Mouse (Mus musculus) embryo, embryonic 11.5 days (tissue): ENCODE measurements around the gene Tnnc1.

Experiments used
- DNase-seq: peaks from one replicate; pipeline ENCODE4 v3.0.0-alpha.2; 2012; ENCODE audit warnings: low read depth, low spot score

Tnnc1 gene

DNA sequence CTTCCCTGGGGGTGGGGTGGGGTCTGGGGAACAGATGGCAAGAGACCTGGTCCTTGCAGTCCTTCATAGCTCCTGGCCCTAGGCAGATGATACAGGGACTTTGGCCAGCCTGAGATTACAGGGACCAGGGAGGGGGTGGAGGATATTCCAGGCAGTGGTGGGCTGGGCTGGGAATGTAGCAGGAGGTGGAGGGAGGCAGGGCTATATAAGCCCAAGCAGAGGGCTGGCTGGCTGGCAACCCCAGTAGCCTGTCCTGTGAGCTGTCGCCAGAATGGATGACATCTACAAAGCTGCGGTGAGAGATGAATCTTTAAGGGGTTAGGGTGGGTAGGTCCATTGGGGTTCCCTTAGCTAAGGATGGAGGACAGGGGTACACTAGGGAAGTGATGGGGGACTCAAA, at the start of gene Tnnc1:
Tnnc1 (plus strand) TSS at position 229 of the 400 bp plus-strand sequence.
- no peak for DNase-seq

DNA sequence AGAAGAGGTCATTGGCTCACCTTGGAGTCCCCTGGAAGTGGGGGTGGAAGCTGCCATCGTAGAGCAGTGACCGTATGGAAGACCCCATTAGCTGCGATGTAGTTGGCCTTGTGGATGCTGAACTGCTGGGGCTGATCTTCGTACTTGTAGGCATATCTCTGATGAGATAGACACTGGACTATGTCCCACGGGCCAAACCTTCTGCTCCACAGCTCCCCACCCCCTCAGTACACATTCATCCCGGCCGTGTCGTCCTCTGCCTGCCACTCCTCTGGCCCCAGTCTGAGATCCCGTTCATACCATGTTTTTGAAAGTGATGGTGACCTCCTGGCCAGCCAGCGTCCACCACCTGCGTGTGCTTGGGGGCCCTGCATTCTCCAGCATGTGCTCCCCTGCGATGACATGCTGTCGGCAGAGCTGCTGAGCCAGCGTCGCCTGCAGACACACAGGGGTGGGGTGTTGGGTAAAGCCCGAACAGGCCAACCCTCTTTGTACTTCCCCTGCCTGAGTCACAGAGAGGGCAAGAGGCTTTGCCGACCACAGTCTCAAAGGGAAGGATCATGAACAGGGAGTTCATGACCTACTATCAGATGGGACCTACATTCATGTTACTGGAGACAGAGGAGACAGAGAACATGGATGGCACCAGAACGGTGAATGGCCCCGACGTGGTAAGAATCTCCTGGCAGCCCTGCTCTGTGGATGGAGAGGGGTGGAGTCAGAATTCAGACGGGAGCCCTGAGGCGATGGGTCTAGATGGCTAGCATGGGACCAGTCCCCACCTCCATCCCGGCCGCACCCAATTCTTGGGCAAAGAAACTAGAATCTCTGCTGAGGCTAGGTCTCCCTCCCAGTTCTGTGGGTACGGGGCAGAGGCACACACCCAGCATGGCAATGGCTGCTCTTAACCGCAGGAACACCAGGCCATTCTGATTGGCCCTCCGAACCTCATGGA, 47.6 kb upstream of the Tnnc1 start:
- DNase-seq = no peak

DNA sequence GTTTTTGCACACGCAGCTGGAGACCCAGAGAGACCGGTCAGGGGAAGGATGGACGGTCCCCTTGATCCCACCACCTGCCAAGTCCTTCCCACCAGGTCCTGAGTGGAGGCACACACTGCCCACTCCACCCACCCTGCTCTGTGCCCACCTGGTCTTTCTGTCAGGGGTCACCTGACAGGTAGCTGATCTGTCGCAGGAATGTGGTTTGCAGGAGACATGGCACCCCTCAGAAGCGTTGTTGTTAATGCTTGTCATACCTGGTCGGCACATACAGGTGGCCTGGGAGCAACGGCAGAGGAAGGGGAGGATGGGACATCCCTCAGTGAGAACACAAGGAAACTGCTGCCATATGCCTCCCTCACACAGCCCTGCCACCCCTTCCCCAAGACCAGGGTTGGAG, 46.9 kb upstream of the Tnnc1 start:
- no peak for DNase-seq

DNA sequence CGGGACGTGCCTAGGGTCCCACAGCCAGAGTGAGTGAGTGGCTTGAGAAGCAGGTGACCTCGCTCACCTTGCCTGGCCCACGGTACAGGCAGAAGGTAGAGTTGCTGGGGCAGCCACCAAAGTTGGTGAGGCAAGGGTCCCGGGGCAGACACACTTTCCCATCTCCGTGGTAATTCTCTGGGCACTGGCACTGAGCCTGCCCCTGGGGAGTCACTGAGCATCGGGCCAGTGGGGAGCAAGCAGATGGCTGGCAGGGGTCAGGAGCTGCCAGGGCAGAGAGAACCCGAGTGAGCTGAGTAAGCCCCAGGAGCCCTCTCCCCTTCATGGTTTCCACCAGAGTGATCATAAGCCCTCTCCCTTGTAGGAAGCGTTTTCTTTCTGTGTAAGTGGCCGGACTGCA, 46.5 kb upstream of the Tnnc1 start:
- DNase-seq = no peak

DNA sequence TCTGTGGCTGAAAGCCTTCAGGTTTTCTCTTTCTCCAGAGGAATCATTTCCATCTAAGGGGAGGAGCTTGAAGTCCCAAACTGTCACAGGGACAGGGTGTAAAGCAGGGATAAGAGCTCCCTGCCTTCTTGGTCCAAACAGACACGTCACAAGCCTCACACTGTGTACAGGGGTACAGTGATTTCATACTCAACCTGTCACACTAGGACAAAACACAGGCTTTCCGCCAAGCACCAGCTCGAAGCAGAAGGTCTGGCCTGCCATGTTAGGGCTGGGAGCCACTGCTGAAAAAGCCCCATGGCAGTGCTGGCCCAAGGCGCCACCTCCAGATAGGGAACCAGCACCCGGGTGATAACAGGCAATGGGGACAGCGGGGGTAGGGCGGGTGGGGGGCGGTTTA, 44.0 kb upstream of the Tnnc1 start:
- no peak for DNase-seq

DNA sequence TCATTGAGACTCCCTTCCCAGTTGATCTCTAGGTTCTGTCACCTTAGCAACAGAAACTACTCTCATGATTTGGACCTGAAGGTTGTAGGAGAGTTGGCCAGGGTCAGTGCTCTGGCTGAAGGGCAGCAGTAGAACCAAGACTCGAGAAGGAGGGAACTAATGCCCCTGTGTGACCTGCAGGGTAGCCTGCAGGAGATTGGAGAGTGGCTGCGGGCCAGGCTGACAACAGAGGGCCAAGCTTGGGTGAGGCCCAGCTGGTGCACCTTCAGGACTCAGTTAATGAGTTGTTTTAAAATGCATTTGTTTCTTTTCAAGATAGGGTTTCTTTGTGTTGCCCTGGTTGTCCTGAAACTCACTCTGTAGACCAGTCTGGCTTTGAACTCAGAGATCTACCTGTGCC, 43.1 kb upstream of the Tnnc1 start:
- no peak for DNase-seq

DNA sequence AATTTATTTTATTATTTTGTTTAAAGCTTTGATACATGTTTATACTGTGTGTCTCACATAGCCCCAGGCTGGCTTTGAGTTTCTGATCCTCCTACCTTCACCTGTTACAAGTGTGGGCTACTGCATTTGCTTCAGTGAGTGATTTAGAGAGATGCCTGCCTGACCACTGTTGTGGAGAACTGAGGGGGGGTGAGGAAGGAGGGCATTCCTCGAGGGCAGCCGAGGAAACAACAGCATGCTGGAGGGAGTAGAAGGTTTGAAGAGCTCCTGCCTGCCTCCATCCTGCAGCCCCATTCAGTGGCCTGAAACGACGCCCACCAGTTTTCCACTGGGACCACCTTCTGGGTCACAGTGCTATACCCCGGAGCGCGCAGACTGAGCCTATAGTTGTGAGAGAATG, 42.7 kb upstream of the Tnnc1 start:
- no peak for DNase-seq

DNA sequence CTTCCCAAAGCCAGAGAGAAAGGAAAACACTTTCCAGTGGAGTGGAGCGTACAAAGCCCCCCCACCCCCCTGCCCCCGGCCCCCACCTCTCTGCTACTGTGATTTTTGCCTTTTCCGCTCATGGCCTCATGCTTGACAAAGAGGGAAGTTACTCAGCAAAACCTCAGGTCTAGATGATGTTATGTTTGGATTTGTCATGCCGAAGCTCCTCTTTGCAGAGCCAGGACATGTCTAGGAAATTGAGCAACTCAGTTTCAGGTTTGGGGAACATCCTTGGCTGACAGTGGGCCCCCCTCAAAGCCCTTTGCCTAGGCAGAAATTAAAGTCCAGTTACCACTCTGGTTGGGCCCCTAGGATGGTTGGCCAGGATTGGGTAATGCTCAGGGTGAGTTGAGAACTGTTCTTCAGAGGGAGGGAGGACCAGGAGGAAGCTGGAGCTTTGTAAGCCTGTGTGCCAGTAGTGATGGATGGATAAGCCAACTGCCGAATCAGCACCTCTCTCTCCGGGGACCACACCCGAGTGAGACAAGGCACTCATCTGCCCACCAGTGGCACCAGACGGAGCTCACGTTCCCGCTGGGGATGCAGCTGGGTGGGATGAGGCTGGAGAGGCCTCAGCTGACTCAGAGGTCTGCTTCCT, 42.0 kb upstream of the Tnnc1 start:
- DNase-seq = no peak

DNA sequence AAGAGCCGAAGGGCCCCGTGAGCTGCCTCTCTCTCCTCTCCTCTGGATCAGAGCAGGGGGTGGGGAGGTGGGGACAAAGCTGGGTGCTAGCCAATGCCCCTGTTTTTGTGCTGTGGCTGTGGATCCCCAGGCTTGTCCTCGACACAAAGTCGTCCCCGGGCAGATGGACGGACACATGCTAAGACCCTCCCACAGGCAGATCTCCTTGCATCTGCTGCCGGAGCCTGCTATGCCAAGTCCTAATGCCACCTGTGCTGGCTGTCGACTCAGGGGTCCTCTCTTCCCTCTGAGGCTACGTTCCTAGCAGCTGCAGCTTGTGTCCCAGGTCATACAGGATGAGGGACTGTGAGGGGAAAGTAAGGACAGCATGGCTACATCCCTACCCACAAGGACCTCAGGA, 41.3 kb upstream of the Tnnc1 start:
- no peak for DNase-seq

DNA sequence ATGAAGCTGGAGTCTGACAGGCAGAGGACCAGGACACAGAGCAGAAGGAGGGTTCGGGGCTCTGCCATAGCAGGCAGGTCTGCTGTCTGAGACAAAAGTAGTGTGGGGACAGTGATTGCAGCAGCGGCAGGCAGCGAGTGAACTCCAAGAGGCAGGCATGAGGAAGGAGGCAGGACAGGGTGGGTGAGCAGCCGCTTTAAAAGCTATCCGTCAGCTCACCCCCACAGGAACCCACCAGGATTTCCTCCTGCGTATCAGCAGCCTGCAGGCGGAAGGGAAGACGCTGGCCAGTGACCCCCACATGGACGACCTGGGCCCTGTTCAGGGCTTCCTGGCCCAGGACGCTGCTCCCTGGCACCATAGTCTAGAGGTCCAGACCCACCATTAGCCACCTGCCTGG, 39.7 kb upstream of the Tnnc1 start, which contains the start of gene Stab1:
Stab1 (minus strand) TSS at position 217 of the 400 bp plus-strand sequence.
- no peak for DNase-seq

DNA sequence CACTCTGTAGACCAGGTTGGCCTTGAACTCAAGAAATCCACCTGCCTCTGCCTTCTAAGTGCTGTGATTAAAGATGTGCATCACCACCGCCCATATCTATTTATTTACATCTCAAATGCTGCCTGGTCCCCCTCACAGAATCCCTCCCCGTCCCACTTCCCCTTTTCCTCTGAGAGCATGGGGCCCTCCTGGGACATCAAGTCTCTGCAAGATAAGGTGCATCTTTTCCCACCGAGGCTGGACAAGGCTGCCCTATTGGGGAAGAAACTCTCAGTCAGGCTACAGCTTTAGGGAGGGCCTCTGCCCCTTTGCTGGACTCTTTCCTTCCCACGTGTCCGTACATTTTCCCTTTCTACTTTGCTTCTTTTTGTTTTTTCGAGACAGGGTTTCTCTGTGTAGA, 38.6 kb upstream of the Tnnc1 start:
- DNase-seq = no peak

DNA sequence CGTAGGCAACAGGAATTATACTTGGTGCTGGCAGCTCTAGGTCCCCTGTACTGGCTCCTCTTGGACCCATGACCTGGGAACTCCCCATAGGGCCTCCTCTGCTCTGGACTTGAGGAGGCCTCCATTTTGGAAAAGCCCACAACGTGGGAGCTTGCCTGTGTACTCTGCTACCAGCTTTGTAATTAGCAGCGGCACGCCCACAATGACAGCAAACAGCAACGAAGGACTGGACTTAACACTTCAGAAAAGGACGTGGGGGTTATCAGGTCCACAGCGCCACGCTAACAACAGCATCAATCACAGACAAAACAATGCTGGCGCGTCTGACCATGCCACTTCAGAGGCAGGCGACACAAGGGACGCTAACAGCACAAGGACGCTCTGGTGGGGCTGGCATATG, 37.1 kb upstream of the Tnnc1 start:
- no peak for DNase-seq

DNA sequence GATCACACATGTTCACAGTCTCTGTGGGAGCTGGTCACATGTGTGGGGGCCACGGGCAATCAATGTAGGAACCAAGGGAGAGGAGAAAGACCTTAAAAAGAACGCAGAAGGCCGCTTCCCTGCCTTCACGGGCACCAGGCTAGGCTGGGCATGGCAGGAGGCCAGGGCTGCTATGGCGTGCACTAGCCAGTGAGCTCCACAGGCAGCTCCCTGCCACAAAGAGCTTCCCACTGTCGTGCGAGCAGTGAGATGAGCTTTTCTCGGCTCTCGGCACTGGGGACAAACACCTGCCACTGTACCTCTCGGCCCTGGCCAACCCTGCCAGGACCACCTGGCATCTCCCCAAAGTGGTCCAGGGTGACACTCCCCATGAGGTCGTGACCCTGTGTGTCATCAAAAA, 36.7 kb upstream of the Tnnc1 start:
- no peak for DNase-seq

DNA sequence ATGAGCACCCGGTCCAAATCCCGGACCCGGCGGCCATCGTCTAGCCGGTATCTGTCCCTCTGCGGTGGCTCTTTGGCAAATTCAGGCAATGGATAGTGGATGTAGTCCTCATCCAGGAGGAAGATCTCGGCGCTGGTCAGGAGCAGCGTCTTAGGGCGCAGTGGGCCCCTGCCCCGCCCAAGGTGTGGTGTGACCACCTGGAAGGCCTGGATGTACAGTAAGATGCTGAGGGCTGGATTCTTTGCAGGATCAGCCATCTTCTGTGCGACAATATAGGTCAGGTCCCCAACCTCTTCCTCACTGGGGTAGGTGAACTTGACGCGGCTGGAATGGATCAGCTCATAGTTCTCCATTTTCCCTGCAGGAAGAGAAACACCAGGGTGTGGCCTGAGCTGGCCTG, 36.3 kb upstream of the Tnnc1 start:
- DNase-seq = no peak

DNA sequence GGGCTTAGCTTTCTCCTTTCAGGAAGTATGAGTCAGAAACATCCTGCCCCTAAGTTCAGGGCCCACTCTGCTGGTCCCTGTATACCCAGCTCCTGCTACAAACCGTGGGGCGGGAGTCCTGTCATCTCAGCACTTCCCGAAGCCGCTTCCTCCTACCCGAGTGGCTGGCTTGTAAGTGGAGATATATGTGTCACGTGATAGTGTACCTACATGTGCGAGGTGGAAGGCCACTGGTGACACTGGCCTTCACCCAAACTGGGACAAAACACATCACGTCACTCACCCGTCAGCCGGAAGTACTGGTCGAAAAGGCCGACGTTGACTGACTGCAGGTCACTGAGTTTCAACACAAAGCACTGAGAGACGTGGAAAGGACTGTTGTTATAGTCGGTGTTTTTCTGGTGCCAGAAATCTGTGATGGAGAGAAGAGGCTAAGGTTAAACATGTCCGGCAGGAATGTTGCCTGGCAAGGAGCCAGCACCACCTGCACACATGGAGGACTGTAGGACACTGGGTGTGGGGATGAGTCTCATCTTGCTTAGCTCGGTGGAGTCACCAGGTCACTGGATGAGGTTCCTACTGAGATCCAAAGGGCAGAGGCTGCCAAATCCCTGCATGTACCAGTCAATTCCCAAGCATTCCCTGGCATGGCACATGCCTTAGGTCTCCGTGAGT, 35.2 kb upstream of the Tnnc1 start:
- DNase-seq = no peak

DNA sequence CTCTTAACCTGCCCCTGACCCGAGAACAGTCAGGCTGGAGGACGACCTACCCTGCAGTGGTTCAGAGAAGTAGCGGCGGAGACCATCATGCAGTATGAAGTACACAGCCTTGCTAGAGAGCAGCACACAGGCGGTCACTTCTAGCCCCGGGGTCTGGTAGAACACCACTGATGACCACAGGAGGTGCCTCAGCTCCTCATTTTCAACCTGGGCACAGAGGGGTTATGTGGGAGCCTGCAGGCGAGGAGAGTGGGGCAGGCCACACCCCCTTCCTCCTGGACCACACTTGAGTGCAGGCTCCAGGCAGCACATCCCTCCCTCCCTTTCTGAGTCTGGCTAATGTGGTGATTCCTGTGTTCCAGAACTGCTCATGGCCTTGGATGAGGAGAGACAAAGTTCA, 34.6 kb upstream of the Tnnc1 start:
- no peak for DNase-seq

DNA sequence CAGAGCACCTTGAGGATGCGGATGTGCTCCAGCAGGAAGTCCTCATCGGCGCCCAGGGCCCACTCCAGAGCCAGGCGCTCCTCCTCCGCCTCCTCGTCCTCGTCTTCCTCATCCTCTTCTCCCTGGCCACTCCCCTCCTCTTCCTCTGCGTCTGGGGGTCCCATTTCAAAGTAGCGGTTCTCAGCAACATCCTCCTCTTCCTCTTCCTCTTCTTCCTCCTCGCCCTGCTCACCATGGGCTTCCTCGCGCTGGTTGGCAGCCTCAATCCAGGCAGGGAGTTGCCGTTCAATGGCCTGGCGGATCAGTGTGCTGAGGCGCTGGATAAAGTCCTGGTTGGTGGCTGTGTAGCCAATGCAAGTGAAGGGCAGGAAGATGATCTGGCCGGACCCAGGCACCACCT, 30.8 kb upstream of the Tnnc1 start:
- no peak for DNase-seq

DNA sequence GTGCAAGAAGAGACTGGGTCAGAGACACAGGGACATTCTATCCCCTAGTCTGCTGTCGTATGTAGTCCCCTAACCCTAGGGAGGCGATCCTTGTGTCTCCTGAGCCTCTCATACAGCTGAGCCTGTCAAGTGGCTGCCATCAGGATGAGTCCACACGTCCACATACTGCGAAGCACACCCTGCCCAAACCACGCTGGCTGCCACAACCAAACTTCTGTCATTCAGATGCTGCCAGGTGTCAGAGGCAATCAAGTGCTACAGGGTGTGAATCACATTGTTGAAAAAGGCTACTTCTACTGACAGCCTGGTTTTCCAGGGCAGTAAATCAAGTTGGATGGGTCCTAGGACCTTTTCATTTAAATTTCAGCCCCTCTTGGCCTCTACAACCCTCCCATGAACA, 30.4 kb upstream of the Tnnc1 start:
- no peak for DNase-seq

DNA sequence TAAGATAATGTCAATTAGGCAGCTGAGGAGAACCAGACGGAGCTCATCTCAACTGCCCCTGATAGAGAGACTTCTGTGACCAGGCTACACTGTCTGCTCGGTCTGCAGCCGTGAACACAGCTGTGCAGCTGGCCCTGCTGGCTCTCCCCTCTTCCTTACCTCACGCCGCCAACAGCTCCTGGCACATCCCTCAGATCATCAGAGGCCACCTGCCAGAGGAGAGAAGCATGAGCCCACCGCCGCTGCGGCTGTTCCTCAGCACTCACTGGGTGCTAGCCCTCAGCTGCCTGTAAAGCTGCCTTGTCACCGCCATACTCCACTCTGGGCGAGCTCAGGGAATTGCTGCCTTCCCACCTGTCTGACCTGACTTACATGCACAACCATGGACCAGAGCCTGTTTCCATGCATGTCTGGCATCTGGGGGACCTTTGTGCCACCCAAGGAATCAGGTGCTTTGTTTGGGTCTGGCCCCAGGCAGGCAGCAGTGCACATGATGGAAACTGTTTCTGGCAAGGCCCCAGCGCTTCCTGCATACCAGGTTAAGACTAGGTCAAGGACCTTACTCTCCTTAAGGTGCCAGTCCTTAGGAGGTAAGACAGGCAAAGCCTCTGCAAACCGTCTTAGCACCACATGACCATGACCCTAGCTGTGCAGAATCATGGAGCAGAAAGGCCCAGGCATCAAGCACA, 28.3 kb upstream of the Tnnc1 start:
- DNase-seq = no peak

DNA sequence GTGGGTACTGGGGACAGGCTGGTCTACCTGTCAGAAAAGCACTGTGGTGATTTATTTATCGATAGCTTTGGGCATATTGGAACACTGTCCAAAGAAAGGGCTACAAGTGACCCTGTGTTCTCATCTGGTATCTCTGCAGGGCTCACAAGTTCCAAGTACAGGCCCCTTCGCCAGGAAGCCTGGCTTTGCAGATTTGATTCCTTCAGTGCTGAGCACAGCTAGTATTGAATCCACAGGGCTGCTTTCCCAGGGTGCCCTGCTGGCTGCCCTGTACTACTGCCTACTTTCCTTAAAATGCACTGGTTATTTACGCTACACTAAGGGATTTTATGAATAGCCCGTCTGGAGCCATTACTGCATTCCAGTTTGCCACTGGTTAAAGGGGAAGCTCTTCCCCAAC, 26.6 kb upstream of the Tnnc1 start:
- DNase-seq = no peak

DNA sequence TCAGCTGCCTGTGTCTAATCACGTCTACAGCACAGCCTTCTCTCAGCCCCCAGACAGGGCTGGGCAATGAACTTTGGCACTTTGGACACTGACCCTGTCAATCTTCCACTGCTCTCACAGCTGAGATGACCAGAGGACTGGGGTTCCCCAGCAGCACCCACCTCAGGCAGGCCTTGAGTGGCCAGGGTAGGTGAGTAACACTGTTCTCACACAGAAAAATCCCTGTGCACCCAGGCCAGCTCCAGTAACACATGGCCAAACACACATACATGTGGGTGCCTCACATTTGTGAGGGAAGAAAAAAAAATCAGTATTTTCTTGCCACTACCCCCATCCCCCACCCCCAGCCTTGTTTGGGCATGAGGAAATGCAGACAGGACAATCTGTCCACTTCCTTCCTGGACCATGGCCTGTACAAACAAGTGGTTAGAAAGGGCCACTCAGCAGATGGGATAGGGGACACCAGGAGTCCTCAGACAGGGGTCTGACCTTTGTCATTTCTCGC, 25.3 kb upstream of the Tnnc1 start:
- DNase-seq = no peak

DNA sequence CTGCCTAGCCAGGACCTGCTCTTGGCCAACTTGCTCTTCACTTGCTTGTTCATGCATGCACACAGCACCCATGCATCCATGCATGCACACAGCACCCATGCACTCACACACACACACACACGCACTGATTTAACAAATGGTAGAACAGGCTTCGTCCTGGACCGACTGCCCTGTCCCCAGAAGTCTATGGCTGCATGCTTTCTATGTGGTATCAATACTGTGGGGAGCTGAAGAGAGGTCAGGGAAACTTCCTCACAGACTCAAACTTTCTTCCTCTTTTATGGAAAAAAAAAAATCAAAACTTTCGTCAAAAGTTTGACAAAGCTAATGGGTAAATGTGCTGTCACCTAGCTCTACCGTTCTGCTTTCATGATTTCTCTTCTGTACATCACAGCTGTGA, 24.6 kb upstream of the Tnnc1 start:
- no peak for DNase-seq
